Mouse (Mus musculus): ENCODE data around the gene Tigd3. TPM values are rescaled to one million over a fixed set of nuclear protein-coding genes. Genes with fewer than 3 reads are reported as not detected.

Tigd3 gene
- polyA plus RNA-seq, 1 experiment from 2014 or later, result 2.5 TPM

- H3K36me3 ChIP-seq (ENCODE audit: control insufficient read depth, insufficient read depth, low read length), result peaks cover 2% of the 10 kb centered on the region; the same call in 1 of the 2 replicates
- peak overlapping the region; percentile 87 for H3K27ac ChIP-seq (ENCODE audit: low read length)
- WGBS, result 41% methylated on average over 5 of the region's 5 CpGs
- no peaks in the 10 kb centered on the region for H3K27me3 ChIP-seq (ENCODE audit: control insufficient read depth, insufficient read depth, low read depth, low read length)
- H3K9me3 ChIP-seq (ENCODE audit: control insufficient read depth, low read length), result no peaks in the 10 kb centered on the region
- no peak overlapping the region for H3K4me3 ChIP-seq (ENCODE audit: low read length)
- ATAC-seq (ENCODE audit: low read depth), result peak; percentile 61; the same call in 1 of the 2 replicates
- no peak overlapping the region for H3K9ac ChIP-seq (ENCODE audit: low read length)
- H3K4me1 ChIP-seq (replicated peaks; ENCODE audit: control insufficient read depth, insufficient read depth, low read length), result peaks cover 43% of the 10 kb centered on the region
- no peak overlapping the region for H3K4me2 ChIP-seq (ENCODE audit: low read depth, low read length)
Observed at GRCm38 (mm10) chr19:5935691-5936090, 41.7 kb upstream of the Tigd3 start.

GRCm38 (mm10) chr19:5935266-5935665 is 41.3 kb upstream of the Tigd3 start:
- no peaks in the 10 kb centered on the region for H3K9me3 ChIP-seq (ENCODE audit: control insufficient read depth, low read length)
- no peak overlapping the region for H3K4me3 ChIP-seq (ENCODE audit: low read length)
- peak; percentile 90 for ATAC-seq (ENCODE audit: low read depth)
- H3K27ac ChIP-seq (ENCODE audit: low read length), result peak overlapping the region; percentile 87
- H3K27me3 ChIP-seq (ENCODE audit: control insufficient read depth, insufficient read depth, low read depth, low read length), result no peaks in the 10 kb centered on the region
- H3K4me1 ChIP-seq (replicated peaks; ENCODE audit: control insufficient read depth, insufficient read depth, low read length), result peaks cover 41% of the 10 kb centered on the region
- WGBS, result 17% methylated on average over 3 of the region's 3 CpGs
- no peaks in the 10 kb centered on the region for H3K36me3 ChIP-seq (ENCODE audit: control insufficient read depth, insufficient read depth, low read length)
- no peak overlapping the region for H3K9ac ChIP-seq (ENCODE audit: low read length)
- no peak overlapping the region for H3K4me2 ChIP-seq (ENCODE audit: low read depth, low read length)

- ATAC-seq (ENCODE audit: low read depth), result peak; percentile 69
- H3K4me3 ChIP-seq (ENCODE audit: low read length), result no peak overlapping the region
- peaks cover 35% of the 10 kb centered on the region for H3K4me1 ChIP-seq (replicated peaks; ENCODE audit: control insufficient read depth, insufficient read depth, low read length)
- no peaks in the 10 kb centered on the region for H3K27me3 ChIP-seq (ENCODE audit: control insufficient read depth, insufficient read depth, low read depth, low read length)
- WGBS, result 30% methylated on average over 14 of the region's 14 CpGs
- no peaks in the 10 kb centered on the region for H3K9me3 ChIP-seq (ENCODE audit: control insufficient read depth, low read length)
- peak overlapping the region; percentile 83 for H3K27ac ChIP-seq (ENCODE audit: low read length)
- no peak overlapping the region; the same call in 1 of the 2 replicates for H3K9ac ChIP-seq (ENCODE audit: low read length)
- H3K36me3 ChIP-seq (ENCODE audit: control insufficient read depth, insufficient read depth, low read length), result no peaks in the 10 kb centered on the region
- H3K4me2 ChIP-seq (ENCODE audit: low read depth, low read length), result no peak overlapping the region
Observed at GRCm38 (mm10) chr19:5929634-5930596, 36.0 kb upstream of the Tigd3 start.

- no peaks in the 10 kb centered on the region for H3K27me3 ChIP-seq (ENCODE audit: control insufficient read depth, insufficient read depth, low read depth, low read length)
- no peak for ATAC-seq (ENCODE audit: low read depth)
- 61% methylated on average over 3 of the region's 3 CpGs for WGBS
- peaks cover 32% of the 10 kb centered on the region for H3K4me1 ChIP-seq (replicated peaks; ENCODE audit: control insufficient read depth, insufficient read depth, low read length)
- no peak overlapping the region for H3K4me3 ChIP-seq (ENCODE audit: low read length)
- H3K9ac ChIP-seq (ENCODE audit: low read length), result peak overlapping the region; percentile 38
- H3K36me3 ChIP-seq (ENCODE audit: control insufficient read depth, insufficient read depth, low read length), result no peaks in the 10 kb centered on the region
- H3K9me3 ChIP-seq (ENCODE audit: control insufficient read depth, low read length), result no peaks in the 10 kb centered on the region
- 0 out of 2 replicates have a peak overlapping the region, but pooled peaks have one; percentile 83 for H3K27ac ChIP-seq (ENCODE audit: low read length)
- no peak overlapping the region for H3K4me2 ChIP-seq (ENCODE audit: low read depth, low read length)
Observed at GRCm38 (mm10) chr19:5928546-5928945, 34.6 kb upstream of the Tigd3 start.

GRCm38 (mm10) chr19:5928104-5928503 is 34.2 kb upstream of the Tigd3 start:
- no peak for ATAC-seq (ENCODE audit: low read depth)
- Histone ChIP-seq H3K27me3 (ENCODE audit: control insufficient read depth, insufficient read depth, low read depth, low read length) (no peaks in the 10 kb centered on the region), H3K9me3 (ENCODE audit: control insufficient read depth, low read length) (no peaks in the 10 kb centered on the region), H3K4me3 (ENCODE audit: low read length) (no peak overlapping the region), H3K27ac (ENCODE audit: low read length) (no peak overlapping the region), H3K4me1 (replicated peaks; ENCODE audit: control insufficient read depth, insufficient read depth, low read length) (peaks cover 32% of the 10 kb centered on the region), H3K36me3 (ENCODE audit: control insufficient read depth, insufficient read depth, low read length) (no peaks in the 10 kb centered on the region), H3K4me2 (ENCODE audit: low read depth, low read length) (no peak overlapping the region), H3K9ac (ENCODE audit: low read length) (no peak overlapping the region; the same call in 1 of the 2 replicates)
- 71% methylated on average over 6 of the region's 6 CpGs for WGBS

- no peak overlapping the region for H3K27ac ChIP-seq (ENCODE audit: low read length)
- H3K36me3 ChIP-seq (ENCODE audit: control insufficient read depth, insufficient read depth, low read length), result no peaks in the 10 kb centered on the region
- H3K9ac ChIP-seq (ENCODE audit: low read length), result no peak overlapping the region
- WGBS, result 73% methylated on average over 8 of the region's 8 CpGs
- H3K4me1 ChIP-seq (replicated peaks; ENCODE audit: control insufficient read depth, insufficient read depth, low read length), result peaks cover 33% of the 10 kb centered on the region
- H3K4me2 ChIP-seq (ENCODE audit: low read depth, low read length), result no peak overlapping the region
- no peaks in the 10 kb centered on the region for H3K9me3 ChIP-seq (ENCODE audit: control insufficient read depth, low read length)
- no peak overlapping the region for H3K4me3 ChIP-seq (ENCODE audit: low read length)
- H3K27me3 ChIP-seq (ENCODE audit: control insufficient read depth, insufficient read depth, low read depth, low read length), result no peaks in the 10 kb centered on the region
- ATAC-seq (ENCODE audit: low read depth), result no peak
Observed at GRCm38 (mm10) chr19:5927532-5927931, 33.6 kb upstream of the Tigd3 start.

- H3K9ac ChIP-seq (ENCODE audit: low read length), result no peak overlapping the region
- H3K27me3 ChIP-seq (ENCODE audit: control insufficient read depth, insufficient read depth, low read depth, low read length), result no peaks in the 10 kb centered on the region
- H3K9me3 ChIP-seq (ENCODE audit: control insufficient read depth, low read length), result no peaks in the 10 kb centered on the region
- H3K4me3 ChIP-seq (ENCODE audit: low read length), result no peak overlapping the region
- no peak overlapping the region for H3K27ac ChIP-seq (ENCODE audit: low read length)
- WGBS, result 66% methylated on average over 11 of the region's 11 CpGs
- H3K4me2 ChIP-seq (ENCODE audit: low read depth, low read length), result no peak overlapping the region
- no peak for ATAC-seq (ENCODE audit: low read depth)
- H3K36me3 ChIP-seq (ENCODE audit: control insufficient read depth, insufficient read depth, low read length), result no peaks in the 10 kb centered on the region
- H3K4me1 ChIP-seq (replicated peaks; ENCODE audit: control insufficient read depth, insufficient read depth, low read length), result peaks cover 38% of the 10 kb centered on the region
Observed at GRCm38 (mm10) chr19:5927026-5927425, 33.1 kb upstream of the Tigd3 start.

GRCm38 (mm10) chr19:5925311-5925855 is 31.4 kb upstream of the Tigd3 start:
- Histone ChIP-seq H3K27ac (ENCODE audit: low read length) (peak overlapping the region; percentile 82), H3K4me3 (ENCODE audit: low read length) (peak overlapping the region; percentile 73), H3K9ac (ENCODE audit: low read length) (peak overlapping the region; percentile 60), H3K36me3 (ENCODE audit: control insufficient read depth, insufficient read depth, low read length) (no peaks in the 10 kb centered on the region), H3K4me1 (replicated peaks; ENCODE audit: control insufficient read depth, insufficient read depth, low read length) (peaks cover 48% of the 10 kb centered on the region), H3K9me3 (ENCODE audit: control insufficient read depth, low read length) (no peaks in the 10 kb centered on the region), H3K4me2 (ENCODE audit: low read depth, low read length) (peak overlapping the region; percentile 77), H3K27me3 (ENCODE audit: control insufficient read depth, insufficient read depth, low read depth, low read length) (no peaks in the 10 kb centered on the region)
- WGBS, result 27% methylated on average over 11 of the region's 11 CpGs
- ATAC-seq (ENCODE audit: low read depth), result no peak

GRCm38 (mm10) chr19:5924713-5925093 is 30.8 kb upstream of the Tigd3 start, which contains the start of gene Cdc42ep2:
Gene Cdc42ep2 (minus strand): TSS chr19:5924816.
- WGBS, result under 1% methylated on average over 18 of the region's 18 CpGs
- Histone ChIP-seq H3K36me3 (ENCODE audit: control insufficient read depth, insufficient read depth, low read length) (no peaks in the 10 kb centered on the region), H3K4me3 (ENCODE audit: low read length) (peak within 1 kb of the TSS; percentile 73), H3K4me2 (ENCODE audit: low read depth, low read length) (peak within 1 kb of the TSS; percentile 77), H3K9ac (ENCODE audit: low read length) (peak within 1 kb of the TSS; percentile 75), H3K27me3 (ENCODE audit: control insufficient read depth, insufficient read depth, low read depth, low read length) (no peaks in the 10 kb centered on the region), H3K27ac (ENCODE audit: low read length) (peak within 1 kb of the TSS; percentile 94), H3K4me1 (replicated peaks; ENCODE audit: control insufficient read depth, insufficient read depth, low read length) (peaks cover 41% of the 10 kb centered on the region), H3K9me3 (ENCODE audit: control insufficient read depth, low read length) (no peaks in the 10 kb centered on the region)
- ATAC-seq (ENCODE audit: low read depth), result peak; percentile 94
